Mouse (Mus musculus): ENCODE measurements at regions not wholly inside any gene's neighbourhood (a gene's known extent, or its start where the extent isn't known, plus 50 kb on each side); places are given as distances from the start of the nearest gene placed in this dataset.

GRCm38 (mm10) chr13:106471264-106471663, 465.5 kb downstream of the Ipo11 start:
- TF ChIP-seq CTCF (IDR thresholded peaks at IDR 0.05; ENCODE audit: insufficient read depth, low read depth, low read length) (no peak), POLR2A (IDR thresholded peaks at IDR 0.05; ENCODE audit: insufficient read depth, low read depth, low read length) (no peak)
- 68% methylated on average over 4 of the region's 4 CpGs for WGBS
- no peak overlapping the region for H3K4me3 ChIP-seq (ENCODE audit: insufficient read depth, low read depth, low read length)
- H3K27ac ChIP-seq (ENCODE audit: insufficient read depth, low read depth, low read length) = no peak overlapping the region
- no peaks in the 10 kb centered on the region for H3K4me1 ChIP-seq (ENCODE audit: control insufficient read depth, insufficient read depth, low read length)

- no peaks in the 10 kb centered on the region for H3K4me1 ChIP-seq (ENCODE audit: control insufficient read depth, insufficient read depth, low read length)
- 75% methylated on average over 6 of the region's 6 CpGs for WGBS
- no peak overlapping the region for H3K4me3 ChIP-seq (ENCODE audit: insufficient read depth, low read depth, low read length)
- no peak overlapping the region for H3K27ac ChIP-seq (ENCODE audit: insufficient read depth, low read depth, low read length)
- TF ChIP-seq CTCF (IDR thresholded peaks at IDR 0.05; ENCODE audit: insufficient read depth, low read depth, low read length) (no peak), POLR2A (IDR thresholded peaks at IDR 0.05; ENCODE audit: insufficient read depth, low read depth, low read length) (no peak)
Observed at GRCm38 (mm10) chr13:106454366-106454927, 482.3 kb downstream of the Ipo11 start.

DNA sequence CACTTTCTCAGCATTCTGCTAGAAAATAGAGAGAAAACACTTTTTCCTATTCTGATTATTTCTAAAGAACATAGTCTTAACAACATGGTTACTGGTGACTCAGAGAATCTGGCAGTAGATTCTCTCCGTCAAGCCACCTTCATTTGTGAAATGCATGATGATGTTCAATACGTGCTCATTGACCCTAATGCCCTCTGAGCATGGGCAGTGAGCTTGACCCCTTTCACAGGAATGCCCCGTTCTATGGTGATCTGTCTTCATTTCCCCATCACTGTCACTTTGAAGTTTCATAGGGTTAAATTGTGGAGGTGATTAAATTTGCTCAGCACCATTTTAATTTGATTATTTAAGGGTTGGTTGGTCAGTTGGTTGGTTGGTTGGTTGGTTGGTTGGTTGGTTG, 504.6 kb downstream of the Ipo11 start:
- WGBS = 76% methylated on average over 3 of the region's 3 CpGs
- H3K27ac ChIP-seq (ENCODE audit: insufficient read depth, low read depth, low read length) = no peak overlapping the region
- TF ChIP-seq CTCF (IDR thresholded peaks at IDR 0.05; ENCODE audit: insufficient read depth, low read depth, low read length) (no peak), POLR2A (IDR thresholded peaks at IDR 0.05; ENCODE audit: insufficient read depth, low read depth, low read length) (no peak)
- H3K4me3 ChIP-seq (ENCODE audit: insufficient read depth, low read depth, low read length) = no peak overlapping the region
- no peaks in the 10 kb centered on the region for H3K4me1 ChIP-seq (ENCODE audit: control insufficient read depth, insufficient read depth, low read length)

DNA sequence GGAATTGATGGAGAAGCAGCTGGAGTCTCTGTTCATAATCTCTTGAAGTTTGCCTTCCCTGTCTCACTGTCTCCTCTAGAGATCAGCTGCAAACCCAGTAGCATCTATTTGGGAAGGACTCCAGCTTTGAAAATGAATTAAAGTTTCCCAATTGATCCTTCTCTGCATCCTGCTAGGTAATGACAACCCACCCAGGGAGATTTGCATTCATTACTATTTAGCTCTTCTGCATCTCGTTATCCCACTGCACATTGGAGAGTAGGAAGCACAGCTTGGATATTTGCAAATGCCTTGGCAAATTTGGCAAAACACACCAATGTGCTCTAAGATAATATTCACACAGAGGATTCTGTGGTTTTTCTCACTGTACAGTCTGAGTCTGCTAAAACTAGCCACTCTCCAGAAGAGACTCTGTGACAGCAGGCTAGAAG, 530.1 kb downstream of the Ipo11 start:
- H3K4me1 ChIP-seq (ENCODE audit: control insufficient read depth, insufficient read depth, low read length) = no peaks in the 10 kb centered on the region
- 18% methylated on average over 1 of the region's 1 CpGs for WGBS
- no peak for TF ChIP-seq POLR2A (IDR thresholded peaks at IDR 0.05; ENCODE audit: insufficient read depth, low read depth, low read length)
- TF ChIP-seq CTCF (IDR thresholded peaks at IDR 0.05; ENCODE audit: insufficient read depth, low read depth, low read length) = no peak
- H3K4me3 ChIP-seq (ENCODE audit: insufficient read depth, low read depth, low read length) = no peak overlapping the region
- no peak overlapping the region for H3K27ac ChIP-seq (ENCODE audit: insufficient read depth, low read depth, low read length)

DNA sequence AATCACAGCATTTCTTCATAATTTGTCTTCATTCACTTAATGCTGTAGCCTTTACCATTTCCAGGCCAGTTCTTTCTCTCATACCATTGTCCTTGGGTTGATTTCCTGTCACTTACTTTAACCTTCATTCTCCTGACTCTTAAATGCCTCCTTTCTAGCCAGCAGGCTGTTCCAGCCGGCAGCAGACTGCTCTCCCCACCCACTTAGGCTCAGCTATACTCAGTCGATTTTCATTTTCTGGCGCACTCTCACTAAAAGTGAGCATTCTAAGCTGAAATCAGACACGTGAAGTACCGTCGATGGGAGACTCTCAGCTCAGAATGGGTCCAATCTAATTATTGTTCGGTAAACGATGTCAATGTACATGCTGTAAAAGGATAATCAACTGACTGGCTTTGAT, 544.1 kb downstream of the Ipo11 start:
- 33% methylated on average over 8 of the region's 8 CpGs for WGBS
- Histone ChIP-seq H3K4me1 (ENCODE audit: control insufficient read depth, insufficient read depth, low read length) (no peaks in the 10 kb centered on the region), H3K27ac (ENCODE audit: insufficient read depth, low read depth, low read length) (no peak overlapping the region), H3K4me3 (ENCODE audit: insufficient read depth, low read depth, low read length) (no peak overlapping the region)
- no peak for TF ChIP-seq CTCF (IDR thresholded peaks at IDR 0.05; ENCODE audit: insufficient read depth, low read depth, low read length)
- no peak for TF ChIP-seq POLR2A (IDR thresholded peaks at IDR 0.05; ENCODE audit: insufficient read depth, low read depth, low read length)

DNA sequence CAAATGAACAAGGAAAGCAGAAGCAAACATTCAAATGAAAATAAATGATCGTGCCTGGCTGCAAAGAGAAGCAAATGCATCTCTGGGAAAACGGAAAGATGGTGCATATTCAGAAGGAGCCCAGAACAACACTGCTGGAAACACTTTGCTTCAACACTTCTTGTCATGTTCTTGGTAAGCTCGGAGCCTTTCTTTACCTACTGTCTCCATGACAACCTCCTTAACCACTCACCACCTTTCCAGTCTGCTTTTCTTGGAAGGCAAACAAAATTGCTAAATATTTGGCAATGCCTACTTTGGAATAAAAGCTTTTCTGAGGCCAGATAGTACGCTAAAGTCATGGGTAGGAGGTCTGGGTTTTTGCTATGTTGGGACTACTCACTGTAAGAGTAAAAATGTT, 548.1 kb downstream of the Ipo11 start:
- no peak for TF ChIP-seq POLR2A (IDR thresholded peaks at IDR 0.05; ENCODE audit: insufficient read depth, low read depth, low read length)
- TF ChIP-seq CTCF (IDR thresholded peaks at IDR 0.05; ENCODE audit: insufficient read depth, low read depth, low read length) = no peak
- Histone ChIP-seq H3K4me1 (ENCODE audit: control insufficient read depth, insufficient read depth, low read length) (no peaks in the 10 kb centered on the region), H3K27ac (ENCODE audit: insufficient read depth, low read depth, low read length) (no peak overlapping the region), H3K4me3 (ENCODE audit: insufficient read depth, low read depth, low read length) (no peak overlapping the region)
- 41% methylated on average over 4 of the region's 4 CpGs for WGBS

- TF ChIP-seq CTCF (IDR thresholded peaks at IDR 0.05; ENCODE audit: insufficient read depth, low read depth, low read length) (no peak), POLR2A (IDR thresholded peaks at IDR 0.05; ENCODE audit: insufficient read depth, low read depth, low read length) (no peak)
- Histone ChIP-seq H3K4me1 (ENCODE audit: control insufficient read depth, insufficient read depth, low read length) (no peaks in the 10 kb centered on the region), H3K4me3 (ENCODE audit: insufficient read depth, low read depth, low read length) (no peak overlapping the region), H3K27ac (ENCODE audit: insufficient read depth, low read depth, low read length) (no peak overlapping the region)
- WGBS = 77% methylated on average over 7 of the region's 7 CpGs
Observed at GRCm38 (mm10) chr13:106367589-106367988, 569.2 kb downstream of the Ipo11 start.

DNA sequence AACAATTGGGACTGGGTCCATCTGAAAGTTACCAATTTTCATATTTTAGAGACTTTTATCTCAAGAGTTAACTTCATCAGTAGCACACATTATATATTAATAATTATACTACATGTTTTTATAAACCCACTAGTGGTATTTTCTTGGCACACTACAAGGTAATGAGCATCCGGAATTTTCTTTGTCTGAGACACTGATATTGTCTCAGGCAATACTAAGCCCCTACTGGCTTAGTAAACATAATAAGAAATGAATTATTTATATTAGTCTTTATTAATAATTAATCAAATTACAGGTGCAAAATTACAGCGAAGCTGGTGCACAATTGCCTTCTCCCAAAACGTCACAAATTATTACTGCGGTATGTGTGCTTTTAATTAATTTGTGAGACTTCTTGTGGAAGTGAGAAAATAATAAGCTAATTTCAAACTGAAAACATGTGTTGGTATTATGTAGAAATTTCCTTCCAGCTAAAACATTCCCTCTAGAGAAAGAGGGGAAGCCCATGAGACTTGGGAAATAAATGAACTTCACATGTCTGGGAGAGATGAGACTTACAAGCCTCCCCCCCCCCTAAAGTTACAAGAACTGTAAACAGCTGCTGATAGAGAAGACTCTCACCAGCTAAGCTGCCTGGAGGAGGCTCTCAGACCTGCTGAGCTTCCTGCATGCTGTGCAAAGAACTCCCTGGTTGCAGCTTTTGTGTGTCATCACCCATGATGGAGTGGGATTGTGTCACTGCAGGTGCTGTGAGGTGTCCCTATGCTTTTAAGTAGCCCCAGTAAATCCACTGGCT, 583.9 kb downstream of the Ipo11 start:
- 66% methylated on average over 4 of the region's 4 CpGs for WGBS
- no peak overlapping the region for H3K27ac ChIP-seq (ENCODE audit: insufficient read depth, low read depth, low read length)
- no peak overlapping the region for H3K4me3 ChIP-seq (ENCODE audit: insufficient read depth, low read depth, low read length)
- no peaks in the 10 kb centered on the region for H3K4me1 ChIP-seq (ENCODE audit: control insufficient read depth, insufficient read depth, low read length)
- no peak for TF ChIP-seq POLR2A (IDR thresholded peaks at IDR 0.05; ENCODE audit: insufficient read depth, low read depth, low read length)
- TF ChIP-seq CTCF (IDR thresholded peaks at IDR 0.05; ENCODE audit: insufficient read depth, low read depth, low read length) = no peak

DNA sequence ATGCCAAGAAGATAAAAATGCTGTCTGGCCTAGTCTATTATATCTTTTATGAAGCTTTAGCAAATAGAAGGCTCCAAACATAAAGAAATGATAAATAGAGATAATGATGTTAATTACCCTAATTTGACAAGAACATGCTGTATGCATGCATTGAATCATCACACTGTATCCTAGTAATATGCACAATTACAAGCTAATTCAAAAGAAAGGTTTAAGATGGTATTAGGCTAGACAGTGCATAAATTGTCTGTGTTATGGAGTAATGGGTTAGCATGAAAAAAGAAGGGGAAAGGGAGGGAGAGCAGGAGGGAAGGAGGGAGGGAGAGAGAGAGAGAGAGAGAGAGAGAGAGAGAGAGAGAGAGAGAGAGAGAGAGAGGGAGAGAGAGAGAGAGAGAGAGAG, 604.7 kb downstream of the Ipo11 start:
- no peak for TF ChIP-seq CTCF (IDR thresholded peaks at IDR 0.05; ENCODE audit: insufficient read depth, low read depth, low read length)
- no peak for TF ChIP-seq POLR2A (IDR thresholded peaks at IDR 0.05; ENCODE audit: insufficient read depth, low read depth, low read length)
- no peak overlapping the region for H3K4me3 ChIP-seq (ENCODE audit: insufficient read depth, low read depth, low read length)
- no peak overlapping the region for H3K27ac ChIP-seq (ENCODE audit: insufficient read depth, low read depth, low read length)
- H3K4me1 ChIP-seq (ENCODE audit: control insufficient read depth, insufficient read depth, low read length) = no peaks in the 10 kb centered on the region
